Mouse (Mus musculus): Measurements from ENCODE around the gene Frem1. TPM values are rescaled to one million over a fixed set of nuclear protein-coding genes. Genes with fewer than 3 reads are reported as not detected.

The Frem1 gene
- total and polyA plus RNA-seq, 2 experiments from 2014 or later: 1.9 to 7.5 TPM

DNA sequence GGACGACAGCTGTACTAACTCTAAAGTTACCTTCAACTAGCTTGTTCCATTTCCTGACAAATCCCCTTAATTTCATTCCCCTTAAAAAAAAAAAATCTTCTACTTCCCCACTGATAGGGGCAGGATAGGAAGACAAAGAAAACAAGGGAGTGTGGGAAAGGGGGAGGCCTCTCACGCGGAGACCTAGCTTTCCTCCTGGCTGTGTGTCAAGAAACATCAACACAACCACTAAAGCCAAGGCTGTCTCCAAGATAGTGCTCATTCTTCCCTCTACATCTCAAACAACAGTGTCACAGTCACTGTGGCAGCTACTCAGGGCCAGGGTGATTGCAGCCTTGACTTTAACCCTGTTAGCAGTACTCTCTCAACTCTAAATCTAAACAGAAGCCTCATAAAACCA lies 191.6 kb downstream of the Frem1 start:
- no peak overlapping the region for H3K9ac ChIP-seq (replicated peaks; ENCODE audit: low read length)
- 28% methylated on average over 3 of the region's 3 CpGs for WGBS

DNA sequence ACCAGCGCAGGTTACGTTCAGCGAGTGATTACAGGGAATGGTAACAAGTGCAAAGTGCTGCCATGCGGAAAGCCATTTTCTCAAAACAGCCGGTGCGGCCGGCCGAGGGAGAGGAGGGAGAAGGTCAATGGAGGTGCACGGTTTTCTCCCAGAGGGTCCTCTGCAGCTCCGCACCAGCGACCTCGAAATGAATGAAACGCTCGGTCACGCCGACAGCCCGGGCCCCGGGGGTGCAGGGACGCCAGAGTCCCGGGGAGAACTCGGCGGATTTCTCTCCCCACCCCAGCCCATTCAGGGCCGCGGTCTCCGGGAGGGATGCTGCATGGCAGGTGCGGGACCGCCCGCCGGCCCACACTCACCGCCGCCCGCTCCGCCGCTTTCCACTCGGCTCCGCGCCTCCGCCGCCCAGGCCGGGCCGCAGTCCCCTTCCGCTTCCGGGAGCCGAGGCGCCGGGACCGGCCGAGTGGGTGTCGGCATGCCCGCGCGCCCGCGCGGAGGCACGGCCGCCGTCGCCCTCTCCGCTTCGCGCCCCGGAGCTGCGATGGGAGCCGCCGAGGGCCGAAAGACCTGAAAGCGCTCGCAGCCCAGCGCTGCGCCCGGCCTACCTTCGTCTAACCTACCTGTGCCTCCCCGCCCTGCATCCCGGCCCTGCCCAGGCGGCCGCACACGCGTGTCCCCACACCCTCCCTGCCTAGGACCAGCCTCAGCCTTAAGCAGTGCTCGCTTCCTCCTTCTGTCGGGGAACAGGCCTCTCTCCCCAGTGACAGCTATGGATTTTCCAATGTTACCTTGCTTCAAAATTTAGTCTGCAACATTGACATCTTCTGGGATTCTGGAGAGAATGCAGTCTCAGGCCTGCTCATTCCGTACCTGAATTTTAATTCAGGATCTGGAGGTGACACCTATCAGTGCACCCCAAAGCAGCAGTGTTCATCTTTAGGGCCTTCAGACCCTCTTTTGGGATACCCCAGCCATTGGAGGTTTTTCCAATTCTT lies 192.7 kb downstream of the Frem1 start, which contains the start of gene Zdhhc21:
TSS of gene Zdhhc21 (minus strand) at position 828 of the 995 bp plus-strand sequence.
- Histone ChIP-seq H3K4me1 (ENCODE audit: insufficient read depth, low read length) (peaks cover 8% of the 10 kb centered on the region; the same call in 1 of the 2 replicates), H3K9me3 (ENCODE audit: low read length) (no peaks in the 10 kb centered on the region), H3K27ac (peak within 1 kb of the TSS; percentile 93), H3K4me3 (ENCODE audit: low read length) (peak within 1 kb of the TSS; percentile 67), H3K4me2 (ENCODE audit: low read depth, low read length) (peak within 1 kb of the TSS; percentile 64), H3K27me3 (ENCODE audit: insufficient read depth, low read length) (no peaks in the 10 kb centered on the region), H3K9ac (replicated peaks; ENCODE audit: low read length) (peak within 1 kb of the TSS; percentile 82), H3K36me3 (ENCODE audit: insufficient read depth, low read length) (no peaks in the 10 kb centered on the region)
- no peak for TF ChIP-seq CTCF (IDR thresholded peaks at IDR 0.05; ENCODE audit: low read depth)
- ATAC-seq (peak; percentile 91), DNase-seq (ENCODE audit: low spot score) (peak; percentile 85)
- under 1% methylated on average over 72 of the region's 82 CpGs for WGBS

More for the DNA sequence above, 191.6 kb downstream of the Frem1 start:
- H3K36me3 ChIP-seq (ENCODE audit: insufficient read depth, low read length): no peaks in the 10 kb centered on the region
- no peak overlapping the region for H3K4me2 ChIP-seq (ENCODE audit: low read depth, low read length)
- no peaks in the 10 kb centered on the region for H3K9me3 ChIP-seq (ENCODE audit: low read length)
- H3K4me3 ChIP-seq (ENCODE audit: low read length): no peak overlapping the region
- peak; percentile 48 for DNase-seq (ENCODE audit: low spot score)
- TF ChIP-seq CTCF (IDR thresholded peaks at IDR 0.05; ENCODE audit: low read depth): no peak
- H3K4me1 ChIP-seq (ENCODE audit: insufficient read depth, low read length): peaks cover 8% of the 10 kb centered on the region; the same call in 1 of the 2 replicates
- 0 out of 2 replicates have a peak overlapping the region, but pooled peaks have one; percentile 11 for H3K27ac ChIP-seq
- no peaks in the 10 kb centered on the region for H3K27me3 ChIP-seq (ENCODE audit: insufficient read depth, low read length)
- no peak for ATAC-seq

DNA sequence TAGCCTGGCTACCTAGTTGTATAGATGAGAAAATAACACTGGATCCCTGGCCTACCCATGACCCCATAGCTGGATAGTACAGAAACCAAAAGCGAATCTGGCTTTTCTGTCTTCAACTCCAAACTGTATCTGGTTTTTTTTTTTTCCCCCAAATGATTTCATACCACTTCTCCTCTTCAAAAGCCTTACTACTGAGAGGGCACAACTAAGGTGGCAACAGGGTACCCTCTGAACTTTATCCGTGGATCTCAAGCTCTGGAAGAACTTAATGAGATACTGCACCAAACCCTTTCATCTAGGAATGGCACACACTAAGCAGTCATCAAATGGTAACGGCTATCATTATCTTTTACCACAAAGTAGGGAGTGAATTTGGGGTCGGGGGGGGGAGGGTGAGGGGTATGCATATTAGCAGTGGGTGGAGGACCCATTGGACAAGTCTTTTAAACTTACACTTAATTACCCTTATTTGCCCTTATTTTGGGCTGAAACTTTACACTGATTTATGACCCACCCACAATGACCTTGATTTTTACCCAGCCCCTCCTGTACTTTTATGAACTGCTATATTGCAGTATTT lies 193.6 kb downstream of the Frem1 start:
- no peak for ATAC-seq
- no peak for DNase-seq (ENCODE audit: low spot score)
- H3K4me2 ChIP-seq (ENCODE audit: low read depth, low read length): peak overlapping the region; percentile 64
- H3K4me3 ChIP-seq (ENCODE audit: low read length): peak overlapping the region; percentile 67
- H3K27ac ChIP-seq: peak overlapping the region; percentile 93
- 25% methylated on average over 4 of the region's 4 CpGs for WGBS
- peaks cover 8% of the 10 kb centered on the region; the same call in 1 of the 2 replicates for H3K4me1 ChIP-seq (ENCODE audit: insufficient read depth, low read length)
- no peak for TF ChIP-seq CTCF (IDR thresholded peaks at IDR 0.05; ENCODE audit: low read depth)
- H3K9me3 ChIP-seq (ENCODE audit: low read length): no peaks in the 10 kb centered on the region
- H3K9ac ChIP-seq (replicated peaks; ENCODE audit: low read length): peak overlapping the region; percentile 82
- H3K27me3 ChIP-seq (ENCODE audit: insufficient read depth, low read length): no peaks in the 10 kb centered on the region
- no peaks in the 10 kb centered on the region for H3K36me3 ChIP-seq (ENCODE audit: insufficient read depth, low read length)

DNA sequence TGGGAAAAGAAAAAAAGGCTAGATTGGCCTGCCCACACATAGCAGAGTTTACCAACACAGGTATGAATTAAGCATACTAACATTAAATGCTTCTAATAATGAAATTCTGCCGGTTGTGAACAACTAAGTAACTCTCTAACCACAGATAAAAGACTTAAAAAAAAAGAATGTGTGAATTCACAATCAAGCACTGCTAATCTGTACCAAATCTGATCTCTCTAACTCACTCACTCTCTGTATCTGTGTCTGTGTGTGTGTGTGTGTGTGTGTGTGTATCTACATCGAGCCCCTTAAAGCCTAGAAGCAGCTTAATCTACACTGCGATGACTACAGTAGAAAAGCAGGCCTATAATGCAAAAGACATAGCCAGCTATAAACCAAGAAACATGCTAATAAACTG lies 195.2 kb downstream of the Frem1 start:
- Histone ChIP-seq H3K27me3 (ENCODE audit: insufficient read depth, low read length) (no peaks in the 10 kb centered on the region), H3K4me1 (ENCODE audit: insufficient read depth, low read length) (0 out of 2 replicates have a peak, but pooled peaks cover 4% of the 10 kb centered on the region), H3K9ac (replicated peaks; ENCODE audit: low read length) (no peak overlapping the region), H3K36me3 (ENCODE audit: insufficient read depth, low read length) (no peaks in the 10 kb centered on the region), H3K9me3 (ENCODE audit: low read length) (no peaks in the 10 kb centered on the region), H3K4me3 (ENCODE audit: low read length) (no peak overlapping the region), H3K4me2 (ENCODE audit: low read depth, low read length) (no peak overlapping the region), H3K27ac (no peak overlapping the region)
- DNase-seq (ENCODE audit: low spot score) (no peak), ATAC-seq (no peak)
- 82% methylated on average over 3 of the region's 3 CpGs for WGBS
- TF ChIP-seq CTCF (IDR thresholded peaks at IDR 0.05; ENCODE audit: low read depth): no peak

DNA sequence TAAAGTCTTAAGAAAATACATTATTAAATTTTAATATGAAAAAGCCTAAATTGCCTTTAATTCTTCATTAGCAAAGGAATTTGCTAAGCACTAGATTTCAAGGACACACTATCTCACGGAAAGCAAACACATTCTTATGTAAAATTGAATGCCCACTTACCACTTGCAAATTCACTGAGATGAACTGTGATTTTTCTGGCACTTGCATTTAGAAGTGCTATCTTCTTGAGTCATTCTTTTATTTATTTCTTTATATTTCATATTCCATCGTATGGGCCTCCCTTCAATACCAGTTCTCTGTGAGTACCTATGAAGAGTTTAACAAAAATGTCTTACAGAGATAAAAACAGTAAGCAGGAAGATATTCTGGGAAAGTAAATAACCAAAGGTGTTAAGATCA lies 198.3 kb downstream of the Frem1 start:
- H3K36me3 ChIP-seq (ENCODE audit: insufficient read depth, low read length): no peaks in the 10 kb centered on the region
- no peaks in the 10 kb centered on the region for H3K9me3 ChIP-seq (ENCODE audit: low read length)
- DNase-seq (ENCODE audit: low spot score) (no peak), ATAC-seq (no peak)
- H3K27ac ChIP-seq: no peak overlapping the region
- no peak overlapping the region for H3K4me2 ChIP-seq (ENCODE audit: low read depth, low read length)
- no peak overlapping the region for H3K9ac ChIP-seq (replicated peaks; ENCODE audit: low read length)
- TF ChIP-seq CTCF (IDR thresholded peaks at IDR 0.05; ENCODE audit: low read depth): no peak
- H3K4me1 ChIP-seq (ENCODE audit: insufficient read depth, low read length): 0 out of 2 replicates have a peak, but pooled peaks cover 4% of the 10 kb centered on the region
- no peaks in the 10 kb centered on the region for H3K27me3 ChIP-seq (ENCODE audit: insufficient read depth, low read length)
- H3K4me3 ChIP-seq (ENCODE audit: low read length): no peak overlapping the region
- WGBS: 86% methylated on average over 2 of the region's 2 CpGs

DNA sequence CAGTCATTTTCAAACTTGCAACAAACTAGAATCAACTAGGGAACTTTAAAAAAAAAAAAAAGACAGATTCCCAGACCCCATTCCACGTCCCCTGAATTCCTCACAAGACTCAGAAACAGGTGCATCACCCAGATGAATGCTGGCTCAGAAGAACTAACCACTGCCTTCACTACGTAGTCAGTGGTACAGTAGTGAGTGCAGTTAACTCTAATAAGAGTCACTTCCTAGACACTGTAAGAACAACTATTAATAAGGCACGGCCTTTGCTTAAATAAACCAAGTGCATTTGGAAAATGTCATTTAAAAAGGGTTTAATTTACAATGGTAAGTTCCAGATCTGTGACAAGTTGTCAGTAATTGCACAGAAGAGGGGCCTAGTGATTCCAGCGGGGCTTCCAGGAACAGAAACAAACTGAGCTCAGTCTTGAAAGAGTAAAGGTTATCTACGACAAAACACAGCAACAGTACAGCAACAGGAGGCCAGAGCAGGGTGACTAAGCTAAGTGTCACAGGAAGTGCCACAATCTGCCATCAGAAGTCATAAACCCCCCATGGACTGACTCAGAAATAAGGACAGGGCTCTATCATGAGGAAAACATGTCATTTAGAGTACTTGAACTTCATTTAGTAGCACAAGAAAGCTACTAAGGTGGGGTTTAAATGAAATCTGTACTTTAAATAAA lies 203.4 kb downstream of the Frem1 start:
- no peak overlapping the region for H3K27ac ChIP-seq
- H3K4me2 ChIP-seq (ENCODE audit: low read depth, low read length): no peak overlapping the region
- H3K4me1 ChIP-seq (ENCODE audit: insufficient read depth, low read length): no peaks in the 10 kb centered on the region
- H3K9me3 ChIP-seq (ENCODE audit: low read length): no peaks in the 10 kb centered on the region
- H3K27me3 ChIP-seq (ENCODE audit: insufficient read depth, low read length): no peaks in the 10 kb centered on the region
- H3K36me3 ChIP-seq (ENCODE audit: insufficient read depth, low read length): peaks cover 3% of the 10 kb centered on the region; the same call in 1 of the 2 replicates
- 54% methylated on average over 5 of the region's 5 CpGs for WGBS
- no peak for TF ChIP-seq CTCF (IDR thresholded peaks at IDR 0.05; ENCODE audit: low read depth)
- DNase-seq (ENCODE audit: low spot score) (no peak), ATAC-seq (no peak)
- no peak overlapping the region for H3K9ac ChIP-seq (replicated peaks; ENCODE audit: low read length)
- no peak overlapping the region for H3K4me3 ChIP-seq (ENCODE audit: low read length)

Other genes starting within 250 kb of the Frem1 start
- 41.3 and 45.0 TPM in 2 replicates for gene Zdhhc21, start 192.4 kb downstream of the Frem1 start, total RNA-seq (2014; rRNA removed)
- 13.4 and 14.0 TPM in 2 replicates for gene Zdhhc21, start 192.4 kb downstream of the Frem1 start, polyA plus RNA-seq (2015; fragmentation: Nextera tagmentation; extraction: Ambion mirVana)
- not detected in 2 replicates for gene Cer1, start 167.2 kb downstream of the Frem1 start, total RNA-seq (2014; rRNA removed)
- gene Cer1, start 167.2 kb downstream of the Frem1 start, polyA plus RNA-seq (2015; fragmentation: Nextera tagmentation; extraction: Ambion mirVana): not detected in 2 replicates

All from hindbrain, postnatal 0 days (tissue).